Mouse (Mus musculus): ENCODE measurements around the gene Lamc2.

DNA sequence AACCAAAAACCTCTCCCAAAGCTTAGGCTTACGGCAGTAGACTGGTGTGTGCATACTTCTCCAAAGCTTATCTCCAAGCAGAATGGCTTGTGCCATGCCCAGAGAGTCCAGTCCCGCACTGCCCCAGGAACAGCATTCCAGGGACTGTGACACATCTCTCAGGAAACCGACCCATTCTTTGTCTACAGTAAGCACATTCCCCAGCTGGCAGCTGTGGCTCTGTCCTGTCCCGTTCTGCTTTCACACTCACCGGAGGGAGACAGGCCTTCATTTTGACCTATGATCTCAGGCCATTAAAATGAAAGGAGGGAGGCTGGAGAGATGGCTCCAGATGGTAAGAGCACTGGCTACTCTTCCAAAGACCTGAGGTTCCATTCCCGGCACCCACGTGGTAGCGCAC is 15.9 kb upstream of the Lamc2 start:
- TF ChIP-seq CTCF (IDR thresholded peaks at IDR 0.05; ENCODE audit: low read depth, low read length) = no peak
- TF ChIP-seq POLR2A (IDR thresholded peaks at IDR 0.05; ENCODE audit: borderline replicate concordance, low read depth, low read length) = no peak
